Mouse (Mus musculus): Measurements from ENCODE around the gene Cavin1.

Gene Cavin1

GRCm38 (mm10) chr11:100980438-100980837 is 9.8 kb upstream of the Cavin1 start:
- DNase-seq: no peak

- DNase-seq: no peak
These were observed 9.2 kb upstream of the Cavin1 start for GRCm38 (mm10) chr11:100979887-100980286.

GRCm38 (mm10) chr11:100975241-100975640 is 4.6 kb upstream of the Cavin1 start:
- DNase-seq: no peak

- no peak for DNase-seq
These were observed 3.8 kb upstream of the Cavin1 start for GRCm38 (mm10) chr11:100974381-100974970.

- no peak for DNase-seq
These were observed 2.6 kb upstream of the Cavin1 start for GRCm38 (mm10) chr11:100973245-100973644.

- DNase-seq: no peak
These were observed 768 bp upstream of the Cavin1 start for GRCm38 (mm10) chr11:100971455-100971854.

GRCm38 (mm10) chr11:100969744-100970556 is 737 bp downstream of the Cavin1 start:
- DNase-seq: peak; percentile 31 to 40

GRCm38 (mm10) chr11:100969189-100969743 is 1.4 kb downstream of the Cavin1 start:
- DNase-seq: peak; percentile 19 to 34

GRCm38 (mm10) chr11:100968501-100968900 is 2.2 kb downstream of the Cavin1 start:
- DNase-seq: no peak

- no peak for DNase-seq
These were observed 2.7 kb downstream of the Cavin1 start for GRCm38 (mm10) chr11:100967881-100968420.

- DNase-seq: no peak
These were observed 3.3 kb downstream of the Cavin1 start for GRCm38 (mm10) chr11:100967376-100967775.

- DNase-seq: no peak
These were observed 4.9 kb downstream of the Cavin1 start for GRCm38 (mm10) chr11:100965760-100966159.

GRCm38 (mm10) chr11:100964901-100965542 is 5.7 kb downstream of the Cavin1 start:
- no peak for DNase-seq

GRCm38 (mm10) chr11:100964180-100964579 is 6.5 kb downstream of the Cavin1 start:
- DNase-seq: no peak

- no peak for DNase-seq
These were observed 7.0 kb downstream of the Cavin1 start for GRCm38 (mm10) chr11:100963647-100964046.

- no peak for DNase-seq
These were observed 8.2 kb downstream of the Cavin1 start for GRCm38 (mm10) chr11:100962371-100962911.

GRCm38 (mm10) chr11:100960540-100960939 is 10.1 kb downstream of the Cavin1 start:
- no peak for DNase-seq

- DNase-seq: no peak
These were observed 10.9 kb downstream of the Cavin1 start for GRCm38 (mm10) chr11:100959826-100960225.

- DNase-seq: peak; percentile 76
These were observed 11.2 kb downstream of the Cavin1 start for GRCm38 (mm10) chr11:100959464-100959810.

- no peak for DNase-seq
These were observed 11.8 kb downstream of the Cavin1 start for GRCm38 (mm10) chr11:100958613-100959463.

GRCm38 (mm10) chr11:100957915-100958469 is 12.7 kb downstream of the Cavin1 start:
- no peak for DNase-seq

GRCm38 (mm10) chr11:100957244-100957643 is 13.4 kb downstream of the Cavin1 start:
- DNase-seq: peak; percentile 76 to 77
